Mouse (Mus musculus) small intestine, adult 2 months (tissue): ENCODE results near the gene Znrd1as.

ENCODE experiments used
- CTCF ChIP-seq: fragments of 200-500 bp; IDR thresholded peaks from 2 replicates; pipeline ENCODE4 v1.5.1; 2012; ENCODE audit warnings: low read depth, mild to moderate bottlenecking, control low read depth, inconsistent platforms, low read length, moderate library complexity, mixed read lengths; ENCODE audit not compliant: insufficient replicate concordance, insufficient read length; ENCODE audit errors: extremely low read depth
- POLR2A ChIP-seq: fragments of 200-500 bp; IDR thresholded peaks from 2 replicates; pipeline ENCODE4 v1.6.1; 2012; ENCODE audit warnings: low read depth, mild to moderate bottlenecking, control low read depth, inconsistent platforms, low read length, moderate library complexity

DNA sequence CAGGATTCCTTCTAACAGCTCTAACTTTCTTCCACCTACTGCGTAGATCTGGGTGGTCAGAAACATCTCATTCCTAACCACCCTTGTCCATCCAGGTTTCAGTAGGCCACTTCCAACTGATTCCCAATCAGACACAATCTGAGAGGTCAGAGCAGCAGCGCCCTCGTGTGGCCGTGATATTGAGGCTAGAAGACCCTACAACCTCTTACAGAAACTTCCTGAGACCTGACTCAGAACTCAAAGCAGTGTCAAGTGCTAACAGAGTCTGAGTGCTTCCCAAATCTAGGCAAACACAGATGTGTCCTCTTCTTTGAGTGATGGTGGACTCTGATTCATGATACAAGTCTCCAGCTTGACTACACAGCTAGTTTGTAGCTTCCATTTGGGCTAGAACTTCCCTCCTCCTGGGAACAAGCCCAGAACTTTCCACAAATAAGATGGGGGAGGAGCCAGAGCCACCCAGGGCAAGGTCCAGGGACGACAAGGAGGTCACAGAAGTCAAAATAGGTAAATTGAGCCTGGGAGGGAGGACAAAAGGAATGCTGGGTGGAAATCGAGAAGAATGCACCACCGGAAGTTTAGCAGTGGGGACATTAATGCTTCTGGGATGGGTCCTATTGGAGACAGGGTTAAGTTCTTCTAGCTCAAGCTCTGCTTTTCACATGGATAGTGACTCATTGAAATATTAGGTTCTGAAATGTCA, 38.8 kb downstream of the Znrd1as start:
- TF ChIP-seq POLR2A (no peak), CTCF (peak; percentile 86; the same call in 1 of the 2 replicates)
